Mouse (Mus musculus): ENCODE data around the gene Gars. TPM values are rescaled to one million over a fixed set of nuclear protein-coding genes. Genes with fewer than 3 reads are reported as not detected.
A peak's percentile ranks its signal among the peaks of the same experiment; 100 is the strongest.

Gene Gars
- total and polyA plus RNA-seq, 3 experiments: 26.7 to 60.4 (median 55.1) TPM

DNA sequence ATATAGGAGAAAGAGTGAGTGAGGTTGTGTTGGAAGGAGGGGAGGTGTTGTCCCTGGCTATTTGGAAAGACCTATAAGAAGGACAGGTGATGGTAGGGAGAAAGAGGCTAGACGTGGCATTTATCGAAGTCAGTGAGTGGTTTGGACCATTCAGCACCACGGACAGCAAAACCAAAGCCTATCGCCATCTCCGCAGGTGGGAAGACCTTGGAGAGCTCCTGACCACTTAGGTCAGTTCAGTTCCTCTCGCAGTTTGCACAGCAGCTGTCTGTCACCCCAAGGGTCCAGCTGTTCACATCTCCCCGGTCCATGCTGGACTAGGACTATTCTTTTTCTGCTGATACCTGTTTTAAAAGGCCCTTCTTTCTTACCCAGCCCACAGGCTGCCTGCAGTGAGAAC is 70.6 kb downstream of the Gars start:
- Histone ChIP-seq H3K27me3 (ENCODE audit: control insufficient read depth, insufficient read depth, low read length) (no peaks in the 10 kb centered on the region), H3K4me1 (ENCODE audit: control insufficient read depth, insufficient read depth, low read length) (no peaks in the 10 kb centered on the region), H3K4me3 (no peak overlapping the region), H3K36me3 (ENCODE audit: control insufficient read depth, insufficient read depth, low read length) (no peaks in the 10 kb centered on the region), H3K9ac (ENCODE audit: low read depth, low read length) (no peak overlapping the region), H3K79me2 (replicated peaks; ENCODE audit: control insufficient read depth, insufficient read depth, low read length) (no peaks in the 10 kb centered on the region), H3K27ac (no peak overlapping the region)
- intact Hi-C loops (cut with DNase I): loop anchor here (5.0 kb wide), 1 partner anchor 44 kb away; no protein-coding TSS in a partner anchor
- no peak for DNase-seq
- no peak for TF ChIP-seq EP300 (IDR thresholded peaks at IDR 0.05; ENCODE audit: insufficient read depth, low read depth, low read length)
- no peak for TF ChIP-seq CTCF (IDR thresholded peaks at IDR 0.05)
- no peak for TF ChIP-seq POLR2A (IDR thresholded peaks at IDR 0.05; ENCODE audit: insufficient read depth, low read depth, low read length)
- WGBS: 12% methylated on average over 7 of the region's 7 CpGs

DNA sequence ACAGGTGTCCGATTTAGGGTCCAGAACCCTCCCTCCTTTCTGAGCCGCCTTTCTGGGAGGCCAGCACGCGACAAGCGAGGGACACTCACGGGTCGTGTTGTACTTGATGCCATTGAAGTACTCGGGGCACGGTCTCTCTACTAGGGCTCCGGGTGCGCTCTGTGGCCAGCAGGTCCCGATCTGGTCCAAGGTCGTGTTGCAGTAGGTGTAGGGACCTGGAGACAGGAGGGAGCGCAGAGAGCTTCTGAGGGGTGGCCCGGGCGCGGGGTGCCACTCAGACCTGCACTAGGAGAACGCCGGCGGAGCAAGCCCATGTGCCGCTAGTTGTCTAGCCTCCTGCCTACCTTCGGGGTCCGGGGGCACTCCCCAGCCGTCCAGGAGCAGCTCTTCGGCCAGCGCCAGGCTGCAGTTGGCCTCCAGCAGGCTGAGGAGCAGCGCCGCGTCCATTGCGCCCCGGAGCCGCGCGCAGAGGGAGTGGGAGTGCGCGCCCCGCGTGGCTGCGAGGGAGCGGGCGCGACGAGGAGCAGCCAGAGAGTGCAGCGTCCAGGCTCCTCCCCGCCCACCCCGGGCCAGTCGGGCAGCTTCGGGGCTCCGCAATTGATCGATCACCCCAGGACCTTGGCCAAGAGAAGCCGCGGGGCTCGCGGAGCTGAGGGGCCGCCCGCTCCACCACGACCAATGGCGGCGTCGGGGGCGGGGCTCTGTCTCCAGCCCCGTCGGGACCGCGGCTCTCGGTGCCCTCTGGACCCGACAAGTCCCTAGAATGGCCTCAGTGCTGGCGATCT is 79.7 kb downstream of the Gars start:
- WGBS: 12% methylated on average over 68 of the region's 68 CpGs
- H3K4me3 ChIP-seq: peak overlapping the region; percentile 37
- peak; percentile 15 to 35 for DNase-seq
- no peaks in the 10 kb centered on the region for H3K36me3 ChIP-seq (ENCODE audit: control insufficient read depth, insufficient read depth, low read length)
- no peak for TF ChIP-seq POLR2A (IDR thresholded peaks at IDR 0.05; ENCODE audit: insufficient read depth, low read depth, low read length)
- no peak for TF ChIP-seq EP300 (IDR thresholded peaks at IDR 0.05; ENCODE audit: insufficient read depth, low read depth, low read length)
- no peak for TF ChIP-seq CTCF (IDR thresholded peaks at IDR 0.05)
- intact Hi-C loops (cut with DNase I): no loop called here
- no peak overlapping the region for H3K9ac ChIP-seq (ENCODE audit: low read depth, low read length)
- no peaks in the 10 kb centered on the region for H3K4me1 ChIP-seq (ENCODE audit: control insufficient read depth, insufficient read depth, low read length)
- H3K27ac ChIP-seq: no peak overlapping the region
- H3K27me3 ChIP-seq (ENCODE audit: control insufficient read depth, insufficient read depth, low read length): peaks cover 2% of the 10 kb centered on the region; the same call in 1 of the 2 replicates
- H3K79me2 ChIP-seq (replicated peaks; ENCODE audit: control insufficient read depth, insufficient read depth, low read length): no peaks in the 10 kb centered on the region

DNA sequence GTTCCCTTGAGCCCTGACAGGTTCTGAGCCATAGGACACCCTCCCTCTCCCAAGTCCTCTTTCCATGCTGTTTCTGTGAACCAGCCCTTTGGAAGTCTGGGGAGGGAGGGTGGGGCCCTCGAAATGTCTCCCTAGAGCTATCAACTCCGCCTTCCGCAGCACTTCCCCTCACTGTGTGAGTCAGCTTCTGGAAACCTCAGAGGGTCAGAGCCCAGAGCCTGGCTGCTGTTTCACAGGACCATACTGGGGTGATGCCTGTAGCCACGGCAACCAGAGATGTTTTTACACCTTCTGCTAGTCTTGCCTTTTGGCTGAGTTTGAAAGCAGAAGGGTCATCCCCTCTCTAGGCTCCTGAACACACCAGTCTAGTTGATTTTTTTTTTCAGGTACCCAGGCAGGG is 85.2 kb downstream of the Gars start:
- Histone ChIP-seq H3K4me3 (no peak overlapping the region), H3K4me1 (ENCODE audit: control insufficient read depth, insufficient read depth, low read length) (no peaks in the 10 kb centered on the region; the same call in 1 of the 2 replicates), H3K27me3 (ENCODE audit: control insufficient read depth, insufficient read depth, low read length) (no peaks in the 10 kb centered on the region; the same call in 1 of the 2 replicates), H3K36me3 (ENCODE audit: control insufficient read depth, insufficient read depth, low read length) (no peaks in the 10 kb centered on the region), H3K9ac (ENCODE audit: low read depth, low read length) (no peak overlapping the region), H3K79me2 (replicated peaks; ENCODE audit: control insufficient read depth, insufficient read depth, low read length) (no peaks in the 10 kb centered on the region), H3K27ac (no peak overlapping the region)
- WGBS: 24% methylated on average over 4 of the region's 4 CpGs
- DNase-seq: peak; percentile 31 to 57
- TF ChIP-seq EP300 (IDR thresholded peaks at IDR 0.05; ENCODE audit: insufficient read depth, low read depth, low read length) (no peak), POLR2A (IDR thresholded peaks at IDR 0.05; ENCODE audit: insufficient read depth, low read depth, low read length) (no peak), CTCF (IDR thresholded peaks at IDR 0.05) (no peak)
- intact Hi-C loops (cut with DNase I): no loop called here

GRCm38 (mm10) chr6:55126576-55126975 is 88.8 kb downstream of the Gars start:
- WGBS: 79% methylated on average over 5 of the region's 5 CpGs
- H3K27me3 ChIP-seq (ENCODE audit: control insufficient read depth, insufficient read depth, low read length): no peaks in the 10 kb centered on the region
- no peak for DNase-seq
- no peak overlapping the region for H3K9ac ChIP-seq (ENCODE audit: low read depth, low read length)
- no peaks in the 10 kb centered on the region for H3K79me2 ChIP-seq (replicated peaks; ENCODE audit: control insufficient read depth, insufficient read depth, low read length)
- no peak overlapping the region for H3K27ac ChIP-seq
- H3K4me1 ChIP-seq (ENCODE audit: control insufficient read depth, insufficient read depth, low read length): no peaks in the 10 kb centered on the region; the same call in none of the 2 replicates
- intact Hi-C loops (cut with DNase I): no loop called here
- TF ChIP-seq POLR2A (IDR thresholded peaks at IDR 0.05; ENCODE audit: insufficient read depth, low read depth, low read length) (no peak), EP300 (IDR thresholded peaks at IDR 0.05; ENCODE audit: insufficient read depth, low read depth, low read length) (no peak), CTCF (IDR thresholded peaks at IDR 0.05) (no peak)
- H3K36me3 ChIP-seq (ENCODE audit: control insufficient read depth, insufficient read depth, low read length): no peaks in the 10 kb centered on the region
- H3K4me3 ChIP-seq: no peak overlapping the region

DNA sequence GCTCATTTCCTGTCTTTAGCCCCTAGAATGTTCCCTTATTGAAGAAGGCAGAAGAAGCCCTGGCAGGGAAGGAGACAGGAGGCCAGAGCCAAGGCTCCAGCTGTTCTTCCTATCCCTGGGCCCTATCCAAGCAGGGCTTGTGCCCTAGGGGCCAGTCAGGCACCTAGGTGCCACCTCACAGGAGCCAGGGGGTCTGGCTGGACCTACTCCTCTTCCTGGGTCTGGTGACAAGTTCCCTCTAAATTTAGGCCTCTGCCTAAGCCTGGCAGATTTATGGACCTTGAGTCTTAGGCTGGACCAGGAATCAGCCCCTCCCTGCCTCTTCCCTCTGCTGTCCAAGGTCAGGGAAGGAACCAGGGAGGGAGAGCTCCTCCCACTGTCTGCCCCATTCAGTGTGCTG is 90.6 kb downstream of the Gars start:
- H3K9ac ChIP-seq (ENCODE audit: low read depth, low read length): no peak overlapping the region
- no peaks in the 10 kb centered on the region for H3K79me2 ChIP-seq (replicated peaks; ENCODE audit: control insufficient read depth, insufficient read depth, low read length)
- no peaks in the 10 kb centered on the region for H3K36me3 ChIP-seq (ENCODE audit: control insufficient read depth, insufficient read depth, low read length)
- intact Hi-C loops (cut with DNase I): no loop called here
- no peak overlapping the region for H3K27ac ChIP-seq
- H3K4me1 ChIP-seq (ENCODE audit: control insufficient read depth, insufficient read depth, low read length): no peaks in the 10 kb centered on the region; the same call in 1 of the 2 replicates
- no peaks in the 10 kb centered on the region for H3K27me3 ChIP-seq (ENCODE audit: control insufficient read depth, insufficient read depth, low read length)
- TF ChIP-seq CTCF (IDR thresholded peaks at IDR 0.05): no peak
- TF ChIP-seq EP300 (IDR thresholded peaks at IDR 0.05; ENCODE audit: insufficient read depth, low read depth, low read length): no peak
- no peak for TF ChIP-seq POLR2A (IDR thresholded peaks at IDR 0.05; ENCODE audit: insufficient read depth, low read depth, low read length)
- DNase-seq: no peak
- H3K4me3 ChIP-seq: no peak overlapping the region

Other genes with a start within 250 kb of the Gars start
- 10 to 100 TPM; 12.1 to 22.1 TPM for gene Znrf2, start 221.1 kb upstream of the Gars start, total RNA-seq (2021)
- gene Znrf2, start 221.1 kb upstream of the Gars start, polyA plus RNA-seq (2012; rRNA removed): 5.4 and 9.8 TPM in 2 replicates
- gene Nod1, start 65.4 kb upstream of the Gars start, total RNA-seq (2021): 10 to 100 TPM; 17.3 to 18.6 TPM
- gene Nod1, start 65.4 kb upstream of the Gars start, polyA plus RNA-seq (2012; rRNA removed): 23.6 and 25.7 TPM in 2 replicates
- gene Ggct, start 45.1 kb upstream of the Gars start, total RNA-seq (2021): 10 to 100 TPM; 26.5 to 29.1 TPM
- gene Ggct, start 45.1 kb upstream of the Gars start, polyA plus RNA-seq (2012; rRNA removed): 6.8 and 7.8 TPM in 2 replicates
- 10 to 100 TPM; 18.2 to 19.8 TPM for gene Crhr2, start 95.0 kb downstream of the Gars start, total RNA-seq (2021)
- gene Crhr2, start 95.0 kb downstream of the Gars start, polyA plus RNA-seq (2012; rRNA removed): 51.7 and 70.8 TPM in 2 replicates
- gene Inmt, start 137.0 kb downstream of the Gars start, total RNA-seq (2021): 10 to 100 TPM; 19.9 to 72.0 TPM
- 9.7 and 19.2 TPM in 2 replicates for gene Inmt, start 137.0 kb downstream of the Gars start, polyA plus RNA-seq (2012; rRNA removed)
- gene Mindy4, start 165.4 kb downstream of the Gars start, total RNA-seq (2021): 1 to 10 TPM; 5.0 to 5.2 TPM
- gene Mindy4, start 165.4 kb downstream of the Gars start, polyA plus RNA-seq (2012; rRNA removed): 4.3 and 7.4 TPM in 2 replicates

Data from heart, adult 2 months (tissue).